Mouse (Mus musculus): Measurements from ENCODE around the gene Arhgap4.

DNA sequence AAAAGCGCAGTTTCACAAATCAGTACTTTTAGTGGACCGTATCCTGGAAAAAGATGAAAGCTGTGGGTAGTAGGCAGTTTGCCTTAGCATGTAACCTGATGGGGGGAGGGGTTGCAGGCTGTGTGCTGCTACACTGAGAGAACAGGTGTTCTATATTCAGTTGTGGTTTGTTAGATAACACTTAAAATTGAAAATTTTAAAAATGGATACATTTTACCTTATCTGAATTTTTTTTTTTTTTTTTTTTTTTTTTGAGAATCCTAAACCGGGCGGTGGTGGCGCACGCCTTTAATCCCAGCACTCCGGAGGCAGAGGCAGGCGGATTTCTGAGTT, 846 bp upstream of the Arhgap4 start:
- TF ChIP-seq CTCF (IDR thresholded peaks at IDR 0.05; ENCODE audit: low read depth), result no peak
- no peak for TF ChIP-seq EP300 (IDR thresholded peaks at IDR 0.05; ENCODE audit: low read depth)

All from liver, postnatal 0 days (tissue).